Mouse (Mus musculus) heart, embryonic 11.5 days (tissue): ENCODE measurements at regions not wholly inside any gene's neighbourhood (a gene's known extent, or its start where the extent isn't known, plus 50 kb on each side); places are given as distances from the start of the nearest gene placed in this dataset.

Experiments
- ATAC-seq: fragments of 200-750 bp; cut with Nextera tagmentation; replicated peaks from 2 replicates; pipeline ENCODE4 v1.8.0; 2017; ENCODE audit warnings: moderate library complexity; ENCODE audit not compliant: insufficient number of reproducible peaks, low FRiP score, low TSS enrichment
- H3K27ac ChIP-seq: fragments of 300-500 bp; sonication (generic); 2 replicates; pipeline ENCODE4 v1.5.1; 2014; ENCODE audit warnings: mild to moderate bottlenecking, low read depth, low read length
- H3K27me3 ChIP-seq: fragments of 300-500 bp; sonication (generic); 2 replicates; pipeline ENCODE4 v1.6.1; 2014; ENCODE audit warnings: mild to moderate bottlenecking, low read length, mixed read lengths; ENCODE audit not compliant: control insufficient read depth, insufficient read depth
- H3K36me3 ChIP-seq: fragments of 300-500 bp; sonication (generic); 2 replicates; pipeline ENCODE4 v1.6.1; 2014; ENCODE audit warnings: mild to moderate bottlenecking, low read length, moderate library complexity, mixed read lengths; ENCODE audit not compliant: control insufficient read depth, insufficient read depth
- H3K4me1 ChIP-seq: fragments of 300-500 bp; sonication (generic); 2 replicates; pipeline ENCODE4 v1.6.1; 2014; ENCODE audit warnings: low read length; ENCODE audit not compliant: control insufficient read depth, insufficient read depth
- H3K4me2 ChIP-seq: fragments of 300-500 bp; sonication (generic); 2 replicates; pipeline ENCODE4 v1.6.1; 2014; ENCODE audit warnings: mild to moderate bottlenecking, moderate library complexity
- H3K4me3 ChIP-seq: fragments of 300-500 bp; sonication (generic); 2 replicates; pipeline ENCODE4 v1.5.1; 2014; ENCODE audit warnings: low read depth, low read length
- H3K9ac ChIP-seq: fragments of 300-500 bp; sonication (generic); 2 replicates; pipeline ENCODE4 v1.6.1; 2014; ENCODE audit warnings: mild to moderate bottlenecking, low read depth, low read length, moderate library complexity
- H3K9me3 ChIP-seq: fragments of 300-500 bp; sonication (generic); replicated peaks from 2 replicates; pipeline ENCODE4 v1.6.1; 2016; ENCODE audit warnings: low read length; ENCODE audit not compliant: control insufficient read depth
- WGBS: fragments of 180-500 bp; shearing (Covaris S2); extraction: QIAGEN DNeasy Blood & Tissue Kit; methylation state at CpG from one replicate; pipeline ENCODE4 v1.1.7; 2014; ENCODE audit not compliant: insufficient replicate concordance; 5-methylcytosine and 5-hydroxymethylcytosine counted together

- no peak for ATAC-seq
- 65% methylated on average over 2 of the region's 2 CpGs for WGBS
- Histone ChIP-seq H3K4me1 (no peaks in the 10 kb centered on the region), H3K4me2 (no peak overlapping the region), H3K4me3 (no peak overlapping the region), H3K9ac (no peak overlapping the region), H3K27me3 (no peaks in the 10 kb centered on the region), H3K36me3 (no peaks in the 10 kb centered on the region), H3K9me3 (0 out of 2 replicates have a peak, but pooled peaks cover 3% of the 10 kb centered on the region), H3K27ac (no peak overlapping the region)
Observed at GRCm38 (mm10) chr13:85035903-85036302, 153.3 kb upstream of the Ccnh start.

GRCm38 (mm10) chr13:85036830-85037229, 152.4 kb upstream of the Ccnh start:
- H3K4me1 ChIP-seq = no peaks in the 10 kb centered on the region
- no peak overlapping the region for H3K27ac ChIP-seq
- H3K9ac ChIP-seq = no peak overlapping the region
- 0 out of 2 replicates have a peak, but pooled peaks cover 3% of the 10 kb centered on the region for H3K9me3 ChIP-seq
- no peak overlapping the region for H3K4me2 ChIP-seq
- 61% methylated on average over 1 of the region's 1 CpGs for WGBS
- no peaks in the 10 kb centered on the region for H3K27me3 ChIP-seq
- H3K36me3 ChIP-seq = no peaks in the 10 kb centered on the region
- H3K4me3 ChIP-seq = no peak overlapping the region
- ATAC-seq = no peak

DNA sequence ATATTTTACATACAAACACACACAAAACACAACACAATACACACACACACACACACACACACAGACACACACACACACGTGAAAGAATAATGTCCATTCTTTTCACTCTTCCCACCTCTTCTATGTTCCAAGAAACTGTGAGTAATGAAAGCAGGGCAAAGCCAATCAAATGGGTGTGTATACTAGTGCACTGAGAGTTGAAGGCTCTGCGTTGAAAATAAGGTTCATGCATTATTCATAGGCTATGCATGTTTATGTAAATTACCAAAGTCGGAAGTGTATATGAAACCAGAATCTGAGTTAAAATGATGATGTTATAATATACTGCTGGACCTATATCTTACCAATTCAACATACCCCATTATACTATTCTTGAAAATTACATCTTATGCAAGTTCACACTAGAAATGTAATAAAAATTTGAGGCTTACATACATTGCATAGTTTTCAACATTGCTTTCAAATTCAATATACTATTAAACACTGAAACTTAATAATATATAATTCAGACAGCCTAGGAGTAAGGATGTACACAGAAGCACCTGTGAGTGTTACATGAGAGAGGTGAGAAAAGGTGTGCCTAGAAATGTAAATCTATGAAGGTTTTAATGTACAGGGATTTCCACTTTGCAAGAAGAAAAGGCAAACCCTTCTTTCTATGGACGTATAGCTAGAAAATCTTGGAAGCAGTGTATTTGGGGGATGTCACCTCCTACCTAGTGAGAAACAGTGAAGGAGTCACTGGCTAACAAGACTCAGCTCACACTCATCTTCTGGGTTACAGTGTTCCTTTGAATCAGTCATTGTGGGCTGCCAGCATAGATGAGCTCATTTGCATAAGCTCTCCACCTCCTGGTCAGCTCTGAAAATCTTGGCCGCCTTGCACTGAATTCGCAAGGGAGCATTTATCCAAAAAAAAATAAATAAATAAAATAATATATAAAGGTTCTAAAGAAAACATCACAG, 122.3 kb upstream of the Ccnh start:
- H3K27ac ChIP-seq = no peak overlapping the region
- H3K4me2 ChIP-seq = no peak overlapping the region
- H3K4me1 ChIP-seq = no peaks in the 10 kb centered on the region
- 67% methylated on average over 6 of the region's 6 CpGs for WGBS
- H3K9me3 ChIP-seq = no peaks in the 10 kb centered on the region
- no peaks in the 10 kb centered on the region for H3K36me3 ChIP-seq
- H3K9ac ChIP-seq = no peak overlapping the region
- H3K27me3 ChIP-seq = no peaks in the 10 kb centered on the region
- ATAC-seq = no peak
- H3K4me3 ChIP-seq = no peak overlapping the region

GRCm38 (mm10) chr13:85067551-85068283, 121.5 kb upstream of the Ccnh start:
- no peak overlapping the region for H3K4me3 ChIP-seq
- no peak overlapping the region for H3K27ac ChIP-seq
- no peak overlapping the region for H3K9ac ChIP-seq
- no peaks in the 10 kb centered on the region for H3K4me1 ChIP-seq
- H3K27me3 ChIP-seq = no peaks in the 10 kb centered on the region
- H3K9me3 ChIP-seq = no peaks in the 10 kb centered on the region
- 70% methylated on average over 5 of the region's 5 CpGs for WGBS
- no peak for ATAC-seq
- no peaks in the 10 kb centered on the region for H3K36me3 ChIP-seq
- no peak overlapping the region for H3K4me2 ChIP-seq

DNA sequence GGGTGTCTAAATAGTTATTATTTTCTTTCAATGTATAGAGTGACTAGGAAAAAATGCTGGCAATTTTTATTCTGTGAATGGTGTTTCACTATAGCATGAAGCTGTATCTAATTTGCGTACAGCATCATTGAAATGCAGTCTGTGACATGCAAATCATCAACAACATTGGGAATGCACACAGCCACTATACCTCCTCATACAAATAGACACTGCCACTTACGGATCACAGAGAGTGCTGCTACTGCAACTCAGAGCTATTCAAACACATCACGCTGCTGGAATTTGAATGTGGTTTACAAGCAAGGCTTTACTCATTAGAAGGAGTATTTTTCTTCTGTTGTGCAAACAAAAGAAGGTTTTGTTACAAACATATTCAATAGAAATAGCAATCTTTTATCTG, 120.8 kb upstream of the Ccnh start:
- H3K27ac ChIP-seq = no peak overlapping the region
- H3K9ac ChIP-seq = no peak overlapping the region
- 69% methylated on average over 3 of the region's 3 CpGs for WGBS
- no peak overlapping the region for H3K4me2 ChIP-seq
- no peaks in the 10 kb centered on the region for H3K27me3 ChIP-seq
- ATAC-seq = no peak
- no peaks in the 10 kb centered on the region for H3K9me3 ChIP-seq
- H3K4me1 ChIP-seq = no peaks in the 10 kb centered on the region
- no peak overlapping the region for H3K4me3 ChIP-seq
- H3K36me3 ChIP-seq = no peaks in the 10 kb centered on the region

GRCm38 (mm10) chr13:85083335-85083734, 105.9 kb upstream of the Ccnh start:
- Histone ChIP-seq H3K9me3 (no peaks in the 10 kb centered on the region), H3K27ac (no peak overlapping the region), H3K36me3 (no peaks in the 10 kb centered on the region), H3K4me1 (no peaks in the 10 kb centered on the region), H3K9ac (no peak overlapping the region), H3K4me2 (no peak overlapping the region), H3K27me3 (no peaks in the 10 kb centered on the region), H3K4me3 (no peak overlapping the region)
- 80% methylated on average over 5 of the region's 5 CpGs for WGBS
- no peak for ATAC-seq

- H3K27ac ChIP-seq = no peak overlapping the region
- no peak for ATAC-seq
- no peaks in the 10 kb centered on the region for H3K9me3 ChIP-seq
- H3K9ac ChIP-seq = no peak overlapping the region
- no peak overlapping the region for H3K4me2 ChIP-seq
- H3K36me3 ChIP-seq = no peaks in the 10 kb centered on the region
- H3K4me1 ChIP-seq = no peaks in the 10 kb centered on the region
- no peaks in the 10 kb centered on the region for H3K27me3 ChIP-seq
- no peak overlapping the region for H3K4me3 ChIP-seq
Observed at GRCm38 (mm10) chr13:85083742-85084141, 105.5 kb upstream of the Ccnh start.

DNA sequence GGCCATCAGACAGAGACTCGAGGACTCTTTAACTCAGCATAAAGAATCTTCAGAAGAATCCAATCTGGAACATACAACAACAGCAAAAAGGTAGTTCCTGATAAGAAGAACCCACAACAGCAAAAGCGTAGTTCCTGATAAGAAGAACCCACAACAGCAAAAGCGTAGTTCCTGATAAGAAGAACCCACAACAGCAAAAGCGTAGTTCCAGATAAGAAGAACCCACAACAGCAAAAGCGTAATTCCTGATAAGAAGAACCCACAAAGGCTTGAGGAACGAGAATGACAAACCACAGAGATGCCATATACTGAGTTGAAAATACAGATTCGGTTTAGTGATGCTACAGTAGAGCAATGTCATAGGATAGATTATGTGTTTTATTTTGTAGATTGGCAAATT, 93.0 kb upstream of the Ccnh start:
- Histone ChIP-seq H3K27me3 (no peaks in the 10 kb centered on the region), H3K4me3 (no peak overlapping the region), H3K4me2 (no peak overlapping the region), H3K4me1 (no peaks in the 10 kb centered on the region), H3K9me3 (peaks cover 6% of the 10 kb centered on the region; the same call in 1 of the 2 replicates), H3K9ac (no peak overlapping the region), H3K36me3 (no peaks in the 10 kb centered on the region), H3K27ac (no peak overlapping the region)
- no peak for ATAC-seq
- WGBS = 47% methylated on average over 7 of the region's 7 CpGs
